Mouse (Mus musculus): ENCODE results near the gene Pcnt.

- no peak for TF ChIP-seq TCF3 (IDR thresholded peaks at IDR 0.05; ENCODE audit: insufficient read length, low read depth)
- no peak for TF ChIP-seq POLR2A (IDR thresholded peaks at IDR 0.05; ENCODE audit: insufficient read length, low read depth)
- TF ChIP-seq POLR2AphosphoS2 (IDR thresholded peaks at IDR 0.05; ENCODE audit: insufficient read length, low read depth): no peak
- no peak for TF ChIP-seq REST (IDR thresholded peaks at IDR 0.05; ENCODE audit: insufficient read depth, insufficient read length)
- no peak for TF ChIP-seq CEBPB (IDR thresholded peaks at IDR 0.05; ENCODE audit: insufficient read depth, poor library complexity, severe bottlenecking)
- no peak for TF ChIP-seq MYOG (IDR thresholded peaks at IDR 0.05; ENCODE audit: control insufficient read depth in 1 of 3, insufficient read depth in 1 of 3, insufficient read length in 2 of 3, low read depth in 2 of 3)
- no peak for TF ChIP-seq USF1 (IDR thresholded peaks at IDR 0.05; ENCODE audit: low read depth)
- TF ChIP-seq MAX (IDR thresholded peaks at IDR 0.05; ENCODE audit: low read depth): no peak
- no peak for TF ChIP-seq E2F4 (IDR thresholded peaks at IDR 0.05; ENCODE audit: insufficient read depth)
These were observed 8.7 kb downstream of the Pcnt start for GRCm38 (mm10) chr10:76433925-76434324.

All from myocyte (in vitro differentiated cells).